Comparison of ENCODE assay signal across 28 mouse cellular contexts in genomic region chr14:49019765-49020164, GRCm38 (mm10). TPM values are rescaled to one million over a fixed set of nuclear protein-coding genes. Genes with fewer than 3 reads are reported as not detected.
A peak's percentile ranks its signal among the peaks of the same experiment; 100 is the strongest.
DNase-seq lines count a peak whose midpoint lies in the region; ATAC-seq and TF ChIP-seq lines count a peak whose summit lies in the region.
"Had no signal": no experiment of that assay in that cellular context is flagged by ENCODE, and none has a peak within 500 bp of the region (broad histone marks: within the 10 kb centered on the region; RNA-seq: fewer than 3 reads in every experiment).

No protein-coding gene starts in this region.

- H3K27ac ChIP-seq in midbrain, embryonic 10.5 days (replicated peaks): no peak overlapping the region
- H3K27ac ChIP-seq: embryonic facial prominence, embryonic 12.5 days; heart, adult 2 months; hindbrain, embryonic 12.5 days; hindbrain, postnatal 0 days; limb, embryonic 12.5 days; midbrain, embryonic 15.5 days had no signal

- H3K4me1 ChIP-seq in G1E (ENCODE audit: insufficient read depth, low read depth, low read length): no peaks in the 10 kb centered on the region; the same call in 1 of the 2 replicates
- H3K4me1 ChIP-seq in midbrain, embryonic 10.5 days: no peaks in the 10 kb centered on the region
- H3K4me1 ChIP-seq: embryonic facial prominence, embryonic 12.5 days; hindbrain, embryonic 12.5 days; limb, embryonic 12.5 days; midbrain, embryonic 15.5 days had no signal

- DNase-seq in lung, postnatal 36 days: peak; percentile 8
- no peak for DNase-seq in lung, postnatal 14 days
- DNase-seq in G1E (ENCODE audit: low spot score): no peak
- DNase-seq in splenic B cell, adult 2 months (ENCODE audit: low read depth, low spot score): peak; percentile 50
- no peak for DNase-seq in thymus, postnatal 14 days
- no peak for DNase-seq in urinary bladder, adult 2 months (ENCODE audit: low spot score)
- no peak for DNase-seq in midbrain, embryonic 10.5 days (ENCODE audit: low spot score)
- DNase-seq: adrenal gland, postnatal 14 days; cerebellum, adult 11 months; cerebellum, adult 9-10 months; cerebellum, postnatal 36 days; embryo, embryonic 11 days; gastrocnemius, postnatal 25 days; heart, adult 2 months; kidney, postnatal 25 days; liver, postnatal 0 days; lung, postnatal 4 days; right cerebral cortex, adult 18-20 months; thymus, adult 2 months; thymus, postnatal 4 days had no signal

- H3K36me3 ChIP-seq in G1E (replicated peaks): peaks cover 38% of the 10 kb centered on the region
- H3K36me3 ChIP-seq in splenic B cell, adult 2 months (ENCODE audit: control insufficient read depth, insufficient read depth, low read length, poor library complexity, severe bottlenecking): 0 out of 2 replicates have a peak, but pooled peaks cover 2% of the 10 kb centered on the region
- peaks cover 82% of the 10 kb centered on the region for H3K36me3 ChIP-seq in midbrain, embryonic 10.5 days

- ATAC-seq in G1E (ENCODE audit: extremely low read depth, insufficient number of reproducible peaks, low FRiP score, poor library complexity, severe bottlenecking): 0 out of 2 replicates have a peak, but pooled peaks have one; percentile 34
- peak; percentile 75 to 77 for ATAC-seq in hematopoietic stem cell, adult 5-6 weeks (replicated peaks in 1 of 2; ENCODE audit: insufficient read depth in 1 of 2, low FRiP score in 2 of 2, low TSS enrichment in 1 of 2, low read depth in 1 of 2, poor library complexity in 2 of 2, severe bottlenecking in 2 of 2)
- ATAC-seq: forebrain, embryonic 14.5 days; hindbrain, postnatal 0 days; intestine, embryonic 16.5 days; liver, postnatal 0 days; midbrain, embryonic 15.5 days had no signal

- no peaks in the 10 kb centered on the region for H3K27me3 ChIP-seq in G1E (ENCODE audit: insufficient read depth, low read length)
- H3K27me3 ChIP-seq in splenic B cell, adult 2 months (ENCODE audit: control insufficient read depth, insufficient read depth, low read length, poor library complexity, severe bottlenecking): no peaks in the 10 kb centered on the region
- no peaks in the 10 kb centered on the region for H3K27me3 ChIP-seq in midbrain, embryonic 10.5 days (ENCODE audit: low read depth, poor library complexity, severe bottlenecking)
- H3K27me3 ChIP-seq: embryonic facial prominence, embryonic 12.5 days; hindbrain, embryonic 12.5 days; limb, embryonic 12.5 days; midbrain, embryonic 15.5 days had no signal

- H3K4me3 ChIP-seq in G1E (ENCODE audit: low read depth, low read length): no peak overlapping the region
- H3K4me3 ChIP-seq in midbrain, embryonic 10.5 days: no peak overlapping the region
- H3K4me3 ChIP-seq: embryonic facial prominence, embryonic 12.5 days; heart, adult 2 months; hindbrain, embryonic 12.5 days; limb, embryonic 12.5 days; midbrain, embryonic 15.5 days had no signal

- 91% methylated on average over 5 of the region's 5 CpGs for WGBS in midbrain, embryonic 10.5 days

- no peak for TF ChIP-seq CTCF in G1E (IDR thresholded peaks at IDR 0.05; ENCODE audit: low read depth, low read length)

- no peaks in the 10 kb centered on the region for H3K9me3 ChIP-seq in G1E (replicated peaks)
- no peaks in the 10 kb centered on the region for H3K9me3 ChIP-seq in midbrain, embryonic 10.5 days (replicated peaks)
- H3K9me3 ChIP-seq: embryonic facial prominence, embryonic 12.5 days; hindbrain, embryonic 12.5 days; limb, embryonic 12.5 days; midbrain, embryonic 15.5 days had no signal

RNA-seq across cellular contexts. Expression of gene Ap5m1, which starts 46.1 kb away (rescaled TPM):
- 54.2 and 55.4 TPM in 2 replicates for total RNA-seq in G1E (2014; fragmentation: Nextera tagmentation)
- 39.4 and 45.7 TPM in 2 replicates for total RNA-seq in G1E (2017)
- 2.4 and 6.1 TPM in 2 replicates for polyA plus RNA-seq in G1E (2012)
- 23.8 and 33.0 TPM in 2 replicates for total RNA-seq in hematopoietic stem cell, adult 5-6 weeks (2017)
- polyA plus RNA-seq in urinary bladder, adult 2 months (2012; rRNA removed): 18.7 and 21.4 TPM in 2 replicates
- 34.2 and 34.7 TPM in 2 replicates for polyA plus RNA-seq in midbrain, embryonic 10.5 days (2016; fragmentation: Nextera tagmentation; extraction: Ambion mirVana)

RNA-seq across cellular contexts. Expression of gene Exoc5, which starts 46.7 kb away (rescaled TPM):
- total RNA-seq in G1E (2014; fragmentation: Nextera tagmentation): 70.8 and 75.3 TPM in 2 replicates
- 85.7 and 102 TPM in 2 replicates for total RNA-seq in G1E (2017)
- polyA plus RNA-seq in G1E (2012): 7.0 and 7.7 TPM in 2 replicates
- 67.6 and 84.2 TPM in 2 replicates for total RNA-seq in hematopoietic stem cell, adult 5-6 weeks (2017)
- 18.9 and 20.2 TPM in 2 replicates for polyA plus RNA-seq in urinary bladder, adult 2 months (2012; rRNA removed)
- polyA plus RNA-seq in midbrain, embryonic 10.5 days (2016; fragmentation: Nextera tagmentation; extraction: Ambion mirVana): 78.4 and 87.4 TPM in 2 replicates

Comparison
In these comparisons a context has a peak if more than half of its experiments do, and no peak if none do; other contexts are left out.
1. DNase-seq: peak in lung, postnatal 36 days (single experiment) and splenic B cell, adult 2 months (single experiment); none in lung, postnatal 14 days (single experiment), G1E (single experiment), thymus, postnatal 14 days (single experiment), urinary bladder, adult 2 months (single experiment) and midbrain, embryonic 10.5 days (single experiment).